Mouse (Mus musculus): ENCODE data around the gene Samd4b. TPM values are rescaled to one million over a fixed set of nuclear protein-coding genes. Genes with fewer than 3 reads are reported as not detected.

Samd4b gene
- total and polyA plus RNA-seq, 2 experiments from 2014 or later, result 19.7 to 60.5 TPM

- H3K9me3 ChIP-seq (ENCODE audit: low read length), result no peaks in the 10 kb centered on the region
- H3K4me1 ChIP-seq (ENCODE audit: insufficient read depth, low read length), result peaks cover 20% of the 10 kb centered on the region
- 92% methylated on average over 11 of the region's 11 CpGs for WGBS
- DNase-seq (ENCODE audit: low spot score) (no peak), ATAC-seq (no peak)
- H3K9ac ChIP-seq (replicated peaks; ENCODE audit: low read length), result no peak overlapping the region
- TF ChIP-seq CTCF (IDR thresholded peaks at IDR 0.05; ENCODE audit: low read depth), result no peak
- H3K4me2 ChIP-seq (ENCODE audit: low read depth, low read length), result no peak overlapping the region
- H3K36me3 ChIP-seq (ENCODE audit: insufficient read depth, low read length), result no peaks in the 10 kb centered on the region
- H3K27ac ChIP-seq, result no peak overlapping the region
- no peak overlapping the region for H3K4me3 ChIP-seq (ENCODE audit: low read length)
- H3K27me3 ChIP-seq (ENCODE audit: insufficient read depth, low read length), result no peaks in the 10 kb centered on the region
Observed at GRCm38 (mm10) chr7:28575597-28575996, 22.3 kb downstream of the Samd4b start.

- H3K9me3 ChIP-seq (ENCODE audit: low read length), result no peaks in the 10 kb centered on the region
- H3K27ac ChIP-seq, result no peak overlapping the region
- H3K4me2 ChIP-seq (ENCODE audit: low read depth, low read length), result no peak overlapping the region
- no peaks in the 10 kb centered on the region for H3K27me3 ChIP-seq (ENCODE audit: insufficient read depth, low read length)
- ATAC-seq, result no peak
- TF ChIP-seq CTCF (IDR thresholded peaks at IDR 0.05; ENCODE audit: low read depth), result no peak
- no peaks in the 10 kb centered on the region for H3K36me3 ChIP-seq (ENCODE audit: insufficient read depth, low read length)
- no peak overlapping the region for H3K4me3 ChIP-seq (ENCODE audit: low read length)
- H3K9ac ChIP-seq (replicated peaks; ENCODE audit: low read length), result no peak overlapping the region
- 92% methylated on average over 3 of the region's 3 CpGs for WGBS
- H3K4me1 ChIP-seq (ENCODE audit: insufficient read depth, low read length), result peaks cover 29% of the 10 kb centered on the region
- DNase-seq (ENCODE audit: low spot score), result no peak
Observed at GRCm38 (mm10) chr7:28573236-28573635, 24.7 kb downstream of the Samd4b start.

- no peak overlapping the region for H3K4me3 ChIP-seq (ENCODE audit: low read length)
- no peak for TF ChIP-seq CTCF (IDR thresholded peaks at IDR 0.05; ENCODE audit: low read depth)
- no peaks in the 10 kb centered on the region for H3K27me3 ChIP-seq (ENCODE audit: insufficient read depth, low read length)
- H3K4me1 ChIP-seq (ENCODE audit: insufficient read depth, low read length), result peaks cover 27% of the 10 kb centered on the region
- ATAC-seq (no peak), DNase-seq (ENCODE audit: low spot score) (no peak)
- no peak overlapping the region for H3K27ac ChIP-seq
- peaks cover 3% of the 10 kb centered on the region; the same call in 1 of the 2 replicates for H3K36me3 ChIP-seq (ENCODE audit: insufficient read depth, low read length)
- no peak overlapping the region for H3K9ac ChIP-seq (replicated peaks; ENCODE audit: low read length)
- 84% methylated on average over 5 of the region's 5 CpGs for WGBS
- no peak overlapping the region for H3K4me2 ChIP-seq (ENCODE audit: low read depth, low read length)
- no peaks in the 10 kb centered on the region for H3K9me3 ChIP-seq (ENCODE audit: low read length)
Observed at GRCm38 (mm10) chr7:28572689-28573088, 25.3 kb downstream of the Samd4b start.

GRCm38 (mm10) chr7:28570982-28571682 is 26.8 kb downstream of the Samd4b start:
- no peaks in the 10 kb centered on the region for H3K9me3 ChIP-seq (ENCODE audit: low read length)
- H3K4me2 ChIP-seq (ENCODE audit: low read depth, low read length), result no peak overlapping the region
- H3K9ac ChIP-seq (replicated peaks; ENCODE audit: low read length), result no peak overlapping the region
- ATAC-seq (no peak), DNase-seq (ENCODE audit: low spot score) (peak; percentile 65)
- H3K4me1 ChIP-seq (ENCODE audit: insufficient read depth, low read length), result peaks cover 15% of the 10 kb centered on the region
- no peaks in the 10 kb centered on the region for H3K27me3 ChIP-seq (ENCODE audit: insufficient read depth, low read length)
- no peak overlapping the region for H3K4me3 ChIP-seq (ENCODE audit: low read length)
- H3K27ac ChIP-seq, result peak overlapping the region; percentile 56; the same call in 1 of the 2 replicates
- peaks cover 11% of the 10 kb centered on the region for H3K36me3 ChIP-seq (ENCODE audit: insufficient read depth, low read length)
- WGBS, result 39% methylated on average over 5 of the region's 5 CpGs
- TF ChIP-seq CTCF (IDR thresholded peaks at IDR 0.05; ENCODE audit: low read depth), result no peak

GRCm38 (mm10) chr7:28570291-28570981 is 27.5 kb downstream of the Samd4b start:
- Histone ChIP-seq H3K9ac (replicated peaks; ENCODE audit: low read length) (0 out of 2 replicates have a peak overlapping the region, but pooled peaks have one; percentile 13), H3K9me3 (ENCODE audit: low read length) (no peaks in the 10 kb centered on the region), H3K4me3 (ENCODE audit: low read length) (no peak overlapping the region), H3K27me3 (ENCODE audit: insufficient read depth, low read length) (no peaks in the 10 kb centered on the region), H3K27ac (peak overlapping the region; percentile 56), H3K36me3 (ENCODE audit: insufficient read depth, low read length) (peaks cover 11% of the 10 kb centered on the region), H3K4me2 (ENCODE audit: low read depth, low read length) (no peak overlapping the region), H3K4me1 (ENCODE audit: insufficient read depth, low read length) (peaks cover 14% of the 10 kb centered on the region)
- ATAC-seq (no peak), DNase-seq (ENCODE audit: low spot score) (peak; percentile 61)
- 51% methylated on average over 12 of the region's 12 CpGs for WGBS
- TF ChIP-seq CTCF (IDR thresholded peaks at IDR 0.05; ENCODE audit: low read depth), result no peak

GRCm38 (mm10) chr7:28568253-28568652 is 29.7 kb downstream of the Samd4b start:
- peak; percentile 82 for TF ChIP-seq CTCF (IDR thresholded peaks at IDR 0.05; ENCODE audit: low read depth)
- Histone ChIP-seq H3K36me3 (ENCODE audit: insufficient read depth, low read length) (peaks cover 19% of the 10 kb centered on the region), H3K4me2 (ENCODE audit: low read depth, low read length) (no peak overlapping the region), H3K27me3 (ENCODE audit: insufficient read depth, low read length) (no peaks in the 10 kb centered on the region), H3K9me3 (ENCODE audit: low read length) (no peaks in the 10 kb centered on the region), H3K9ac (replicated peaks; ENCODE audit: low read length) (no peak overlapping the region), H3K27ac (no peak overlapping the region), H3K4me1 (ENCODE audit: insufficient read depth, low read length) (peaks cover 14% of the 10 kb centered on the region), H3K4me3 (ENCODE audit: low read length) (no peak overlapping the region)
- DNase-seq (ENCODE audit: low spot score) (peak; percentile 72), ATAC-seq (no peak)

GRCm38 (mm10) chr7:28567539-28567938 is 30.4 kb downstream of the Samd4b start:
- no peak for DNase-seq (ENCODE audit: low spot score)
- 94% methylated on average over 4 of the region's 4 CpGs for WGBS

More at GRCm38 (mm10) chr7:28567539-28567938, 30.4 kb downstream of the Samd4b start:
- Histone ChIP-seq H3K27ac (no peak overlapping the region), H3K4me3 (ENCODE audit: low read length) (no peak overlapping the region), H3K9me3 (ENCODE audit: low read length) (no peaks in the 10 kb centered on the region), H3K4me2 (ENCODE audit: low read depth, low read length) (no peak overlapping the region), H3K36me3 (ENCODE audit: insufficient read depth, low read length) (peaks cover 19% of the 10 kb centered on the region), H3K27me3 (ENCODE audit: insufficient read depth, low read length) (no peaks in the 10 kb centered on the region), H3K4me1 (ENCODE audit: insufficient read depth, low read length) (peaks cover 14% of the 10 kb centered on the region), H3K9ac (replicated peaks; ENCODE audit: low read length) (no peak overlapping the region)
- no peak for ATAC-seq
- no peak for TF ChIP-seq CTCF (IDR thresholded peaks at IDR 0.05; ENCODE audit: low read depth)

Data from hindbrain, postnatal 0 days (tissue).